ENCODE assay signal across 9 mouse cellular contexts in the genomic region with DNA sequence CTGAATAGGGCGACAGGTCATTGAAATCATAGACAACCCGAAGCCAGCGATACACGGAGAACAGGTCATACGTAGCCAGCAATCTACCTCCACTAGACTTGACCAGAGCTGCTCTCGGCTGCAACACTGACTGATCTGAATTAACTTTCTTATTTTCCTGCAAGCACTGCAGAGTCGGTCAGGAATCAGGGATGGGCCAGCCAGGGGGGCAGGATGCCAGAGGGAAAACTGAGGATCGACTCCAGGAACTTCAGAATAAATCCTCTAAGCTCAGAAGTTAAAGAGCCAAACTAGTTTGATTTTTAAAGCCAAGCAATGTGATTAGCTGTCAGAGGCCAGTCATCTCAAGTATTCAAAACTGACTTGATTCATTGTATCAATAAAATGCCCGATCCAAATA.
"Had no signal": no experiment of that assay in that cellular context is flagged by ENCODE, and none has a peak within 500 bp of the region (broad histone marks: within the 10 kb centered on the region; RNA-seq: fewer than 3 reads in every experiment).

No protein-coding gene starts in this region.

- DNase-seq: kidney, adult 9 months; kidney, postnatal 14 days; kidney, postnatal 4 days; layer of hippocampus, adult 9-11 months; liver, embryonic 13.5 days; lung, embryonic 14.5 days; right cerebral cortex, postnatal 4 days; spleen, adult 18-20 months; thymus, postnatal 25 days had no signal
